Mouse (Mus musculus) hindlimb bud, embryonic 11.5 days (tissue): ENCODE data around the gene Azin2.

Source experiments
- DNase-seq: peaks from one replicate; pipeline ENCODE4 v3.0.0-alpha.2; 2012; ENCODE audit warnings: low read depth, low spot score; ENCODE audit errors: extremely low spot score

Gene Azin2

DNA sequence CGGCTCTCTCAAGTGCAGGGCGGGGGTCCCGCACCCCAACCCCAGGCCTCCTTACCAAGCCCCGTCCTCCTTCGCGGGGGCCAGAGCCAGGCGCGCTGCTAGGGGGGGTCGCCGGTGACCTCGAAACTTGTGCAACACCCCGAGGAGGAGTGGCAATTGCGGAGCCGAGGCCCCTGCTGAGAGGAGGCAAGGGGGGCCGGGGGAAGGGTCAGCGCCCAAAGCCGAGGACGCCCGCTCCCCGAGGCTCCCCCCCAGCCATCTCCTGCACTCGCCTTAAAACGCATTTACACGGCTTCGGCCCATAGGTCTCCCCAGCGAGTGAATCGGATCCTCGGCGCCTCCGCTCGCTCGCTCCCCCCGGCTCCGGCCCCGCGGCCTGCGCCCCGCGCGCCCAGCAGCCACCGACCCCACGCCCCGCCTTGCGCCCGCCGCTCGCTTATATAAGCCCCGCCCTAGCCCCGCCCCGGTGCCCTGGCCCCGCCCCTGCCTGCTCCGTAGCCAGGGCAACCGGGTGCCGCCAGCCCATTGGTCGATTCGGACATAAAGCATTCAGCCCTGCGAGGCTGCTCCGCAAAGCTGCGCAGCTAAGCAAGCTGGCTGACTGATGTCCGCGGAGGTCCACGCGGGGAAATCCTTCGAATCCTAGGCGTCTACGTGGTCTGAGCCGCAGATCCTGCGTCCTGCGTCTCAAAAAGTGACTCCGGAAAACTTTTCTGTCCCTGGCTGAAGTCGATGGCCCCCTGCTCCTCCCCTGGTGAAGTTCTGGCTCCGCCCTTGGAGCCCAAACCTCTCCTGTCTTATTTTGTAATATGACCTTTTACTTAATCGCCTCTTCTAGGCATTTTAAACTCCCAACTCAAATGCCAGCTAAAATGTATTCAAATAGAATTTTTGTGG, at the start of gene Azin2:
TSS of gene Azin2 (minus strand) at position 414 of the 897 bp plus-strand sequence.
- DNase-seq = peak; percentile 50

DNA sequence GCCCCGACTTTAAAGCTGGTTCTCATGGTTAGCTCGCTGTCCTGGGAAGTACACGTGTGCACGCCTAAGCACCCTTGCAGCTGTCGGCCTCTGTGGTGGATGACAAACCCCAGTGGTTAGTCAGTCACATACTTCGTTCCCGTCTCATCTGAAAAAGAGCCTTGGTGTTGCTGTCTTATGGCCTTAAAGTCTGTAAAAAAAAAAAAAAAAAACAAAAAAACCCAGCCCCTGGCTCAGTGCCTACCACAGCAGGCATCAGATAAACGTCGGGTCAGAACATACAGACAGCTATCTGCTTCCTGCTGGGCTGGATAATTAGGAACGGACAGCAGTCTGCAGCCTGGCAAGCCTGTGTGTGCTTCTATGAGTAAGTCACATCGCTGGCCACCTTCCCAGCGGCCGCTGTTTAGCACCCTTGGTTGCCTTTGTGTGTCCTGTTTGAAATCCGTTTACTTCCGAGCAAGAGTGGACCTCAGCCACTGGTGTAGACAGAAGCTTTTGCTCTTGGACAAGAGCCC, 49.4 kb upstream of the Azin2 start:
- DNase-seq = no peak

DNA sequence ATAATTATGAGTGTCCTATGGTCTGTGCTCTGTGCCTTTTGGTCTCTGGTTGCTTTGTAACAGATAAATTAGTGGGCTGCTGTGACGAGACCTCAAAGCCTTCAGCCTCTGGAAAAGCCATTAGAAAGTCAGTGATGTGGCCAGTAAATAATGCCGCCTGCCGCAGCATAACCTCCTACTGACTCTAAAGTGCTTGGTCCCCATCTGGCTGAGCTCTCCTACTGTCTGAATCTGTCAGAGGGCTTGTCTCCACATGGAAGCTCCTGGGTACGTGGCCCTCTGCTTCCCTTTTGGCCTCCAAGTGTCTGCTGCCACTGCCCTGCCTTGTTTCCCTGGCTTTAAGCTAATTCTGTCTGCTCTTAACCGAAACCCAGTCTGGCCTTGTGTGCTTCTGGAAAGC, 47.3 kb upstream of the Azin2 start:
- DNase-seq = no peak

DNA sequence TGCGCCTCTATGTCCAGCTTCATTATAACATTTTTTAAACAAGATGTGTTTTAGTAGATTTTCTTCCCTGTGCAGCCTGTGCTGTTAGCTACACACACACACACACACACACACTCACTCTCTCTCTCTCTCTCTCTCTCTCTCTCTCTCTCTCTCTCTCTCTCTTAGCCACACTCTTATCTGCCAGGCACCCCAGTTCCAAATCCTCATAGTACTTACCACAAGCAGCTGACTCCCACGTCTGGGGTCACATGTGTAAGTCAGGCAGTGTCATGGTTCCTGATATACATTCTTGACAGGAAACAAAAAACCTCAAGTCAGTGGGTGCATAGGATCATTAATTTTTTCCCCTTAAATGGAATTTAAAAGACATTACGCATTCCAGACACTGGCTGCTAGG, 46.4 kb upstream of the Azin2 start:
- DNase-seq = no peak

DNA sequence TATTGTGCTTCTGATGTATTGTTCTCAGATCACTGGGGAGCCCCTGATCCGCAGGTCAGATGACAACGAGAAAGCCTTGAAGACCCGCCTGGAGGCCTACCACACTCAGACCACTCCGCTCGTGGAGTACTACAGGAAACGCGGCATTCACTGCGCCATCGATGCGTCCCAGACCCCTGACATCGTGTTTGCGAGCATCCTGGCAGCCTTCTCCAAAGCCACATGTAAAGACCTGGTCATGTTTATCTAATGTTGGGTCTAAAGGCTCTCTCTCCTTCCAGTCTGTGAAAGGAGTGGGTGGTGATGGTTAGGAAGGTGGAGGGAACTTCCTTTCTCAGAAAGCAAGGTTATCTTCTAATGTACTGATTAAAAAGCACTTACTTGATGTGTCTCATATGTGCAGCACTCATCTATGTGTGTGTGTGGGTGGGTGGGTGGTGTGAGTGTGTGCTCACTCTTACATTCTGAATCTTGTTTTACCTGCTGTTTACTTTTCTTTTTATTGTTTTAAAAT, 45.8 kb upstream of the Azin2 start:
- no peak for DNase-seq

DNA sequence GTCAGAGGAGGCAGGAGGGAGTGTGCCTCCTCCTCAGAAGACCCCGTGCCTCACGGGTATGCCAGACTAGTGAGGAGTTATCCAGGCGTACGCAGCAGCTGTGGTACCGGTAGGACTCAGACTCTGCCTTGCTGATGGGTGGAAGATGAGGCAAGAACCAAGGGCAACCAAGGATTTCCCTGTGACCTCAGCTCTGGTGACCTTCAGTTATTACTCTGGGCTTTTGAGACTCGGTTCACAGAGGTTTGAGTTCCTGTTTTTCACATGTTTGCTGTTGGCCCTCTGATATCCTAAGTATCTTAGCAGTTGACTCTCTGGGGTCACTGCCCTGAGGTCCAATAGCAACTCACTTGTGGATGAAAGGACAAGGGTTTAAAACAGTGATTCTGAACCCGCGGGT, 41.5 kb upstream of the Azin2 start:
- DNase-seq = no peak

DNA sequence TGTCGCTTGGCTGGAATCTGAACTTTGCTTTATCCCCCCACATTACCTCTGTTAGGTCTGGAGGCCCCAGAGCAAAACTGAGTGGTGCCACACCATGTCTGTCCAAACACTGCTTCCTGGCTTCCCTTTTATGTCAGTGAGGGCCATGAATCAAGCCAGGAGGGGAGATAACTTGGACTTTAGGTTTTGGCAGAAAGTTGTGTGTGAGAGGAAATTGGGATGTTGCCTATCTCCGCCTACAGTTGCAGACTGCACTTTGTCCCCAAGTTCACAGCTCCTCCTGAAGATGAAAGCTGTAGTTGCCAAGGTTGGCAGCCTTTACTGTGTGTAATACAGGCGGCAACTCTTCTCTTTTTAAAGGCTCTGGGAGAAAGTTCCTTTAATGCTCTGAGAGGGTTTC, 38.5 kb upstream of the Azin2 start:
- no peak for DNase-seq

DNA sequence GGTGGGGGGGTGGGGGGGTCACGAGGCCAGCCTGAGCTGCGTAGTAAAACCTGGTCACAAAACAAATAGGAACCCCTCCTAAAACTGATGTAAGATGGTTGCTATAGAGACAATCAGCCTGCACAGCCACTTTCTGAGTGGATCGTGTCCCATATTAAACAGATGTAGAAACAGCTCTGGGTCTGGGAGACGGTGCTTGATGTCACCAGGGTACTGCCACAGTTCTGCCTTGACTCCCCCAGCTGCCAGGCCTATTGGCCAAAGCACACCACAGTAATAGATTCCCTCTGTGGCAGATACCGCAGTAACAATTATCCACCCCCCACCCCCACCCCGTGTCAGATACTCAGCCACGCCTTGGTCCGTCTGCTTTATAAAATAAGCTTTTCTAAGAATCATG, 36.2 kb upstream of the Azin2 start:
- DNase-seq = no peak

DNA sequence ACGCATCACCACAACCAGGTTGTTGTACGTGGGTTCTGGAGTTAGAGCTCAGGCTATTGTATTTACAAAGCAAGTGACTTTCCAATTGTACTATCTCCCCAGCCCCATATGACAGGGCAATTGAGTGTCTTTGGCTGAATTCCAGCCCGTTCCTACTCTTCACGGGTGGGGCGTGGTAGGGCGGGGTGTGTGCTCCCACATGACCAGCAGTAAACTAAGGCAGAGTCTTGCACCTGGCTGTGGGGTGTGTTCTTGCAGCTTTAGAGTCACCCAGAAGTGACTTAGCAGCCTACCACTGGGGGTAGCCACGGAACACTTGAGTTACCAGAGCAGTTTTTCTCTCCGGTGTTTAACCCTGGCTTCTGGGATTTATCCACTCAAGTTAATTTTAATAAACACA, 35.0 kb upstream of the Azin2 start:
- DNase-seq = no peak

DNA sequence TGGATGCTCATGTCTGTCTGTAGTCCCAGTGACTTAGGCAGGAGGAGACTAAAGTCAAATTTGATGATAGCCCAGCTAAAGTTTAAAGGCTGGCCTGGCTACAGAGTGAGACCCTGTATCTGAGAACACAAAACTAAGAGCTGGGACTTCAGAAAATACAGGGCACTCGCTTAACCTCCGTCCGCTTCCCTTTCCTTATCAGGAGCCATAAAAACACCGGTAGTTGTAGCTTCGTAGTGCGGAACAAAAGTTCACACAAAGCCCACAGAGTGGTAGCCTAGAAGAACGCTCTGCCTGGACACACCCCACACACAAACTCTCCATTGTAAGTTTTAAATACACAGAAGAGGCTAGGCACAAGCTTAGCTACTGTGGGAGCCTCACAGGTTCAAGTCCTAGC, 33.0 kb upstream of the Azin2 start:
- DNase-seq = no peak

DNA sequence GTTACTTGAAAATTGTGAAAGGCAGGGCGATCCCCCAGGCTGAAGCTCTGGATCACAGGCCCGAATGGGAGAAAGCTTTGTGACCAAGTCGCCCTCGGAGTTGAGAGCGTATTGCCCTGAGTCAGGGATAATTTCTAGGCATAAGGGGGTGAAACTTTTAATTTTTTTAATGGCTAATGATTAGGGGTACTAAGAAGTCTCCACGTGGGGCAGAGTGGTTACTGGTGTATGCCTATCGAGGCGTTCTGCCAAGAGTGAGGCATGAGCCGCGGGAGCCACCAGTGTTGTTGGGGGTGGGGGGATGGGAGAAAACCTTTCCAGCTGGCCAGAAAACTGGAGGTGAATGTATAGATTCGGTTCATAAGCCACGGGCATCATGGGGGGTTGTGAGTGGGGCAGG, 31.4 kb upstream of the Azin2 start:
- DNase-seq = peak; percentile 5

DNA sequence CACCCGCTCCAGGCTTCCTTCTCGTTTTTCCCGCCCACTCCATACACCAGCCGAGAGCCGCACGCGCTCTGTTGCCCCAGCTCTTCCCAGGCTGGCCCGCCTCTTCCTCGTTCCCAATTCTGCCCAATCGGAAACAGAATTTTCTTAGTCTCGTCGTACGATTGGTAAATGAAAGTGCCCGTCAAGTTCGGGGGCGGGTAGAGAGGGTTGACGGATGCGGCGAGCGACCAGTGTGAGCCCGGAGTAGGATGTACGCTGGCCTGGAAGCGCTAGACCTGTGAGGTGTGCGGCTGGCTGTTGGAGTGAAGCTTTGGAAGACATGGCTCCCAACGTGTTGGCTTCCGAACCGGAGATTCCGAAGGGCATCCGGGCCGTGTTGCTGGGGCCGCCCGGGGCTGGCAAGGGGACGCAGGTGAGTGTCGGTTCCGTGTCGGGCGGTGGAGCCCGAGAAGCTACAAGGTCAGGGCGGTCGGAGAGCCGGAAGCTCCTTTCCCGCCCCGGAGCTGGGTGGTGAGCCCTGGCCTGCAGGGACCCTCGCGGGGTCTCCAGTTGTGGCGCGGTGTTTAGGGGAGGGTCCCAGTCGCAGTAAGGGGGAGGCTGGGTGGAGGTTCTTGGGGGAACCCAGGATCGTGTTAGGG, 30.9 kb upstream of the Azin2 start:
- DNase-seq = peak; percentile 99

DNA sequence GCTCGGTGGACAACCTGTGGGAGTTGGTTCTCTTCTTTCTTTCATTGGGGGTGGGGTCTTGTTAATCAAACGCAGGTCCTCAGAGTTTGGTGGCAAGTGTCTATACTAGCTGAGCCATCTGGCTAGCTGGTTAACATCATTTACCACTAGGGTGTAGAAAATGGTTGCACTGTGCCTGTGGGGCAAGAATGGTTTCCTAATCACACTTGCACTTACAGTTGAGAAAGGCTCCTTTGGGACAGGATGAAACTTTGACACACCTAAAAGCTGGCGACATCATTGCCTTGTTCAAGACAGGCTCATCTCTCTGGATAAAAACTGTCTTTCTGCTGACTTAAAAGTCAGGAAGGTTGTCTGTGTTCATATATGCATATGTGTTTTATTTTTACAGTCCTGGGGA, 29.9 kb upstream of the Azin2 start:
- no peak for DNase-seq

DNA sequence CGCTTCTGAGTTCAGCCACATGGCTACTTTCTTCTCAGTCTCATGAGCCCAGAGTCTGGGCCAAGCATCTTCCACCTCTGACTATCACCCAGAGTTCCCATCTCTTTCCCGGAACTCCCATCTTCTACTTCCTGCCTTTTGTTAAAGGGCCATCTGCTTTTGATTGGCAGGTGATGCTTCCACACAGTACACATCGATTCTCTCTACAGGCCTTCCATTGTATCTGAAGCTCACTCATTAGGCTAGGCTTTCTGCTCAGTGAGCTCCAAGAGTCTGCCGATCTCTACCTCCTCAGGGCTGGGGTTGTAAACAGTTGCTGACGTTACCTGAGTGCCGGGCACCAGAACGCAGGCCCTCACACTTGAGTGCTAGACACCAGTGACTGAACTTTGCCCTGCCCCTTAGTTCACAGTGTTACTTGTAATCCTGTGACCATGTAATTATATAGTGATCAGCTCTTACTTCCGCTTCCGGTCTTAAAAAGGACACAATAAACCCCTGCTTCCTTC, 29.3 kb upstream of the Azin2 start, which contains the start of gene Ak2:
TSS of gene Ak2 (plus strand) at position 459 of the 509 bp plus-strand sequence.
- DNase-seq = no peak

DNA sequence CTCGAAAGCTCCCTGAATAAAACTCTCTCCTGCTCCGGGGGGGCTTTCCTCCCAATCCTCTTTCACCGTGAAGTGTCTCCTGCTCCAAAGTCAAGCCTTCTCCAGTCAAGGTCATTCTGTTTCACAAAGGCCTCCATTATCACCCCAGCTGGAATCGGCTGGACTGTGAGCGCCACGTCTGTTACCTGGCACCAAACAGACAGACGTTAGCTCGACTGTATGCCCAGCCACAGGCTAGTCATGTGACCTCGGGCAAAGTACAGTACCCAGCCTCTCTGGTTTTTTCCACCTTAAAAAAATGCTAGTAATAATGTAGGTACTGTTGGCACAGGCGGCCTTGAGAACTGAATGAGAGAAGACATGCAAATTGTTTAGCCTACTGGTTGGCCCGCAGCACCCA, 27.4 kb upstream of the Azin2 start:
- no peak for DNase-seq

DNA sequence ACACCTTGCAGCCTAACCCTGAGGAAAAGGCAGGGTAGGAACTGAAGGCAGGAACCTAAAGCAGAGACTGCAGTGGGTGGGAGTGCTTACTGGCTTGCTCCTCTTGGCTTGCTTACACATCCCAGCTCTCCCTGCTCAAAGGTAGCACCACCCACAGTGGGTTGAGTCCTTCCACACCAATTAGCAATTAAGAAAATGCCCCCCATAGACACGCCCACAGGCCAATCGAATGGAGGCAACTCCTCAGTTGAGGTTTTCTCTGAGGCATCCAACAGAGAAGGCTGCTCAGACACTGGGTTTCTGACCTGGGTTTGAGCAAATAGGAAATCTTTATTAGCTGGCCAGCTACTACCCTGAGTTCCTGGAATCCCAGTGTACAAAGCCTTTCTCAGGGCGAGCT, 26.7 kb upstream of the Azin2 start:
- DNase-seq = no peak

DNA sequence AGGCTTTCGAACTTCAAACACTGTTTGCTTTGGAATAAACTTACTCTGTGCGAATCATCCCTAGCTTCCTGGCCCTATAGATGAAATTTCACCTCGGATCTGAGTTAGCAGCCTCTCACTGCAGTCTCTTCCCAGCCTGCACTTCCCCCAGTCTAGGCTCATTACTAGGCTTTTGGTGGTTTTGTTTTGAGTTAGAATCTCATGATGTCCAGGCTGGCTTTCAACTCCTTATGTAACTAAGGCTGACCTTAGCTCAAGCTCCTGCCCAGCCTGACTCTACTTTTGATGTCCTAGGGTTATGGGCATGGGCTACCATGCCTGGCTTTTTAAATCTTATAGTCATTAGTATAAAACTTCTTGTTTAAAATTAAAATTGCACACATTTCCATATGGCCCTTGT, 22.4 kb upstream of the Azin2 start:
- DNase-seq = no peak

DNA sequence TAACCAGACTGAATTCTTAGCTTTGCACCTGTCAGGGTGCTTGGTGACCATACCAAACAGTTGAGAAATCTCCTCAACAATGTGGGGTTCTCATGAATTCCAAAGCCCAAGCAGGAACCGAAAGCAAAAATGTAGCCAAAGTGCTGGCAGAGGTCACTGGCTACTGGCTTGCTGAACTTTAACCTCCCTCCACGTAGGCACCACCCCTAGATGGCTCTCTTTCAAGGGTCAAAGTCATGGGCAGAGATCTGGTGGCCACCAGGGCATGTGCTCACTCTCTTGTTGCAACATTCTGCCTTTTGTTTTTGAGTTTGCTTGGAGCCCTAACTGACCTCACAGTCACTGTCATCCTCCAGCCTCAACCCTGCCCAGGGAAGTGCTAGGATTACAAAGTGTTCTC, 21.4 kb upstream of the Azin2 start:
- no peak for DNase-seq

DNA sequence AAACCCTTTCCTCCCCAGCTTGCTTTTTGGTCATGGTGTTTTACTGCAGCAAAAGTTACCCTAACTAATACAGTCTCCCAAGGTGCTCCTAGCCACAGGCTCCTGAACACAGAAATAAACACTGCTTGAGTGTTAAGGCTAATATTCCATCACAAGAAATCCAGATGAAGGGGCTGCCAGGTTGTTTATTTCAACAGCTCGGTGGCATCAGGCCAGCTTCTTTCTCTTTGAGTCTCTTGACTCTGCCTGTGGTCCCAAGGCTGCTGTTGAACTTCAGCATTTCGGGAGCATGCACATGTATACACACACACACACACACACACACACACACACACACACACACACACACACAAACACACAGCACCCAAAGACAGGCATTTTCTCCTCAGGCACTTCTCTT, 20.9 kb upstream of the Azin2 start:
- DNase-seq = no peak

DNA sequence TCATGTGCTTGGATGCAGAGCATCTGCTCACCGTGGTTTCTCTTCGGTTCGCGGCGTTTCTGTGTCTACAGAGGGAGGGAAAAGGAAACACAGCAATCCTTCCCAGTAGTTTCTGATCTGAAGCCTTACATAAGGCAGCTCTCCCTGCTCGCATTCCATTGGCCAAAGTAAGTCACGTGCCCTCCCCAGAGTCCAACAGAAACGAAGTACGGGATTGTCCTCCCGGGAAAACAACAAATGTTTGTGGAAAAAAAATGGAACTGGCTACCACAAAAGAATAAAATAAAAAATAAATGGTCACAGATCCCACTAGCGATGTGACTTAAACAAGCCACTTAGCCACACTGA, 19.6 kb upstream of the Azin2 start:
- DNase-seq = no peak

DNA sequence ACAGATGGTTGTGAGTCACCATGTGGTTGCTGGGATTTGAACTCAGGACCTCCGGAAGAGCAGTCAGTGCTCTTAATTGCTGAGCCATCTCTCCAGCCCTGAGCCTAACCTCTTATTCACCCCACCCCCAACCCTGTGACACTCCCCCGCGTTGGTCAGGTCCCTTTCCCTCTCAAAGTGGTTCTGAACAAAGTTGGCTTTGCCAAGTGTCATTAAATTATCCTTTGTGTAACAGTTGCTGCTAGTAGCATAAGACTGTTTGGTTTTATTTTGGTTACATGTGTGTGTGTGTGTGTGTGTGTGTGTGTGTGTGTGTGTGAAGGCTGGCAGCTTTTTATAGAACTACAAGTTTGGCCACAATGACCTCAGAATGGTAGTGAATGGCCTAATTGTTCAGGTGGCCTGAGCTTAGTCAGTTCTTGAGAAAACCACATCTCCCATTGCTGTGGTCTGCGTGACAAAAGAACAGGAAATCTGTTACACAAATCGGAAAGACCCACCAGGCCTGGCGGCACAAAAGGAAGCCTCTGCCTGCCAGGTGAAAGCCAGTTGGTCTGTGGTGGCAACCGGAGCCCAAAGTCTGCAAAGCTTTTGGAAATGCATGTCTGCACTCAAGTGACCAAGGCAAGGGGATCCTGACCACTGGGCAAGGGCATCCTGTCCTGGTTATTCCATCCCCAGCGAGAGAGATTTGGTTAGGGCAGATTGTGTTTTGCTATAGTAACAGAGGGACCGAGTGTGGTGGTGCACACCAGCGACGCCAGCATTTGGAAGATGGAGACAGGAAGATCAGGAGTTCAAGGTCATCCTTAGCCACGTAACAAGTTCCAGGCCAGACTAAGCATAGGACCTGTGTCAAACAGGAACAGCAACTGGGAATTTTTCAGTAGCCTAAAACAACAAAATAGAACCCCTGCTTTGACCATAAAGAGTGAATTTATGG, 18.9 kb upstream of the Azin2 start:
- no peak for DNase-seq
